Mouse (Mus musculus) forebrain, embryonic 14.5 days (tissue): ENCODE data around the gene Ptbp1. TPM values are rescaled to one million over a fixed set of nuclear protein-coding genes. Genes with fewer than 3 reads are reported as not detected.

Source experiments
- ATAC-seq: fragments of 200-750 bp; cut with Nextera tagmentation; 2 replicates; pipeline ENCODE4 v1.8.0; 2017; ENCODE audit warnings: mild to moderate bottlenecking, moderate library complexity
- DNase-seq: peaks from one replicate; pipeline ENCODE4 v3.0.0-alpha.2; 2015; ENCODE audit warnings: low spot score
- H3K27ac ChIP-seq: fragments of 300-500 bp; sonication (generic); 2 replicates; pipeline ENCODE4 v1.5.1; 2014; ENCODE audit warnings: low read depth, mild to moderate bottlenecking, control low read depth, low read length, moderate library complexity
- H3K27me3 ChIP-seq: fragments of 300-500 bp; sonication (generic); replicated peaks from 2 replicates; pipeline ENCODE4 v1.6.1; 2014; ENCODE audit warnings: low read length, control low read depth, mixed read lengths; ENCODE audit not compliant: control insufficient read depth, insufficient read depth
- H3K36me3 ChIP-seq: fragments of 300-500 bp; sonication (generic); 2 replicates; pipeline ENCODE4 v1.6.1; 2014; ENCODE audit warnings: low read length, control low read depth; ENCODE audit not compliant: control insufficient read depth, insufficient read depth
- H3K4me1 ChIP-seq: fragments of 300-500 bp; sonication (generic); 2 replicates; pipeline ENCODE4 v1.6.1; 2014; ENCODE audit warnings: antibody characterized with exemption, low read length, control low read depth; ENCODE audit not compliant: control insufficient read depth, insufficient read depth
- H3K4me2 ChIP-seq: fragments of 300-500 bp; sonication (generic); 2 replicates; pipeline ENCODE4 v1.6.1; 2014; ENCODE audit warnings: mild to moderate bottlenecking, control low read depth, low read length
- H3K4me3 ChIP-seq: fragments of 300-500 bp; sonication (generic); 2 replicates; pipeline ENCODE4 v1.5.1; 2014; ENCODE audit warnings: low read depth, low read length, control low read depth
- H3K9ac ChIP-seq: fragments of 300-500 bp; sonication (generic); 2 replicates; pipeline ENCODE4 v1.6.1; 2014; ENCODE audit warnings: mild to moderate bottlenecking, low read length, control low read depth, moderate library complexity
- H3K9me3 ChIP-seq: fragments of 300-500 bp; sonication (generic); replicated peaks from 2 replicates; pipeline ENCODE4 v1.6.1; 2016; ENCODE audit warnings: low read length, control low read depth, mixed read lengths; ENCODE audit not compliant: control insufficient read depth
- WGBS: fragments of 180-500 bp; shearing (Covaris S2); extraction: QIAGEN DNeasy Blood & Tissue Kit; methylation state at CpG from one replicate; pipeline ENCODE4 v1.1.7; 2014; 5-methylcytosine and 5-hydroxymethylcytosine counted together
- polyA plus RNA-seq: library from polyadenylated mRNA; unstranded; fragments of >200 nt; fragmentation: Nextera tagmentation; extraction: Ambion mirVana; gene quantifications from 2 replicates; pipeline ENCODE4 v1.2.1, GENCODE M21; 2014

The Ptbp1 gene
- polyA plus RNA-seq, 1 experiment from 2014 or later, result 98.2 TPM

DNA sequence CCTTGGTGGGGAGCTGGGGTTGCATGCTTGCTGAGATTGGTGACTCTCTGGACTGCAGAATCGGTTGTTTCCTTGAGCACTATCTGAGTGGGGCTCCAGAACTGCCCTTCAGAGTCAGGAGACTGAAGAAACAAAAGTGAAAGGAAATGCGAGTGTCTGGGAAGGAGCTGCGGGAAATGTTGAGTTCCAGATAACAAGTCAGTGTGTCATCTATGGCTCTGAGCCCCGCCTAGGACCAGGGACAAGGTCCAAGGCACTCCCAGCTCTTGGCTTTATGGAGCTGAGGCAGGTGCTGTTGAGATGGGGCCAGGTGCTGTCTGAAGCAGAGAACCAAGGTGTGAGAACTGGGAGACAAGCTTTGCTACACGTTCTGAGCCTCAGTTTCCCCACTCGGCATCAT is 29.8 kb upstream of the Ptbp1 start:
- Histone ChIP-seq H3K4me1 (no peaks in the 10 kb centered on the region), H3K4me2 (no peak overlapping the region), H3K4me3 (no peak overlapping the region), H3K27me3 (no peaks in the 10 kb centered on the region), H3K9me3 (no peaks in the 10 kb centered on the region), H3K9ac (no peak overlapping the region), H3K27ac (no peak overlapping the region), H3K36me3 (peaks cover 18% of the 10 kb centered on the region)
- ATAC-seq (no peak), DNase-seq (no peak)
- WGBS, result 72% methylated on average over 6 of the region's 6 CpGs

DNA sequence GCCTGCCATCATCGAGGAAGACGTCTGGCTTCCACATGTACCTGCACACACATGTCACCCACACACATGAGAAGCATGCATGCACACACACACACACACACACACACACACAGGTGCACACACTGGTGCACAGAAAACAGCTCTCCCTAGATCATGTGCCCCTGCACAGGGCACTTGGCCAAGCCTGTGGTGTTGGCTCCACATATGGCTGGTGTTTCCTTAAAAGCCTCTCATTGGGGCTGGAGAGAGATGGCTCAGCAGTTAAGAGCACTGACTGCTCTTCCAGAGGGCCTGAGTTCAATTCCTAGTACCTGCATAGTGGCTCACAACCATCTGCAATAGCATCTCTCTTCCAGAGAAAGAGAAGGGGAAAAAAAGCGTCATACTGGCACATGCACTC is 22.6 kb upstream of the Ptbp1 start:
- no peak for ATAC-seq
- Histone ChIP-seq H3K9me3 (no peaks in the 10 kb centered on the region), H3K9ac (no peak overlapping the region), H3K4me1 (no peaks in the 10 kb centered on the region), H3K27me3 (no peaks in the 10 kb centered on the region), H3K4me2 (no peak overlapping the region), H3K36me3 (no peaks in the 10 kb centered on the region), H3K4me3 (no peak overlapping the region), H3K27ac (no peak overlapping the region)
- 92% methylated on average over 3 of the region's 3 CpGs for WGBS
- no peak for DNase-seq

DNA sequence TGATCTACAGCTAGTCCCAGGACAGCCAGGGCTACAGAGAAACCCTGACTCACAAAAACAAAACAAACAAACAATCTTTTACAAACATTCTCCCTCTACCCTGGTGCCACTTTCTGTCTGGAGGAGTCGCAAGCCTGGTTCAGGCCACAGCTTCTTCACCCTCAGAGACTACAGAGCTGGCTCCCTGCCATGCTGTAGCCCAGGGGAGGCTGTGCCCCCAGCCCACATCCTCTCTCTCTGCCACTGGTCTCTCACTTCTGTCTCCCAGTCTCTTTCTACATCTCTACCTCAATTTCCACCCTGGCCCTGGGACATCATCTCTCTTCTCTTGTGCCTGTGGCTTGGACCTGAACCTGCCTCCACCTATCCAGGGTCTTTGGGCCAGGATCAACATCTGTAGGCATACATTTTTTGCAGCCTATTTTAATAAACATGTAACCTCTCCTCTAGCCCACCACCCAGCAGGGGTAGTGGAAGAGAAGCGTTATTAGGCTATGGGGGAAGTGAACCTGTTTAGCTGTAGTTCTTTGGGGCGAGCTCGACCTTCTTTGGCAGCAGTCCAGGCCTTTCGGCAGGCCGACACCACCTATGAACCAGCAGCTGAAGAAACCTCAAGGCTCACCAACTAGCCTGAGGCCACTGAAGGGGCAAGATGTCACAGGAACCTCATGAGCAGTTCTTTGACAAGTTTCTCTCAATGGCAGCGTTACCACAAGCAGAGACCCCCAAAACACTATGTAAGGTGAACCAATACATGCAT is 22.0 kb upstream of the Ptbp1 start:
- ATAC-seq (no peak), DNase-seq (no peak)
- H3K9ac ChIP-seq, result no peak overlapping the region
- no peaks in the 10 kb centered on the region for H3K4me1 ChIP-seq
- H3K27ac ChIP-seq, result no peak overlapping the region
- no peaks in the 10 kb centered on the region for H3K36me3 ChIP-seq
- 58% methylated on average over 7 of the region's 7 CpGs for WGBS
- H3K27me3 ChIP-seq, result no peaks in the 10 kb centered on the region
- no peak overlapping the region for H3K4me2 ChIP-seq
- H3K9me3 ChIP-seq, result no peaks in the 10 kb centered on the region
- no peak overlapping the region for H3K4me3 ChIP-seq

DNA sequence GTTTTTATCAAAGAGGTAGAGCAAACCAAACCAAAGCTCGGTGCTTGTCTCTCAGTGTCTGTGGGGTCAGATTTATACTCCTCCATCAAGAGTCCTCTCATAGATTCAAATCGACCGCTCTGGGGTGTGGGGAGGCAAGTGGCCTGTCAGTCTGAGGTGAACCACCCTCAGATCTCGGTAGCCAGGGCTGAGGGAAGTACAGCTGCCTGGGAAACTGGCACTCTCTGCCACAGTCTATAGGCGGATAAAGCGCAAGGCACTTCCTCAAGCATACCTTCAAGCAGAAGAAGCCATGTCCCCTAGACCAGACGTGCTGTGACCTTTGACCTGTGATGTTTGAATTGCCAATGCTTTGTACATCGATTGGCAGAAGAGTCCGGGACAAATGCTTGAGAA is 21.4 kb upstream of the Ptbp1 start:
- no peaks in the 10 kb centered on the region for H3K27me3 ChIP-seq
- H3K4me1 ChIP-seq, result no peaks in the 10 kb centered on the region
- H3K4me2 ChIP-seq, result no peak overlapping the region
- H3K9ac ChIP-seq, result no peak overlapping the region
- no peaks in the 10 kb centered on the region for H3K36me3 ChIP-seq
- H3K4me3 ChIP-seq, result no peak overlapping the region
- H3K9me3 ChIP-seq, result no peaks in the 10 kb centered on the region
- ATAC-seq (no peak), DNase-seq (no peak)
- H3K27ac ChIP-seq, result no peak overlapping the region
- WGBS, result 81% methylated on average over 9 of the region's 9 CpGs

DNA sequence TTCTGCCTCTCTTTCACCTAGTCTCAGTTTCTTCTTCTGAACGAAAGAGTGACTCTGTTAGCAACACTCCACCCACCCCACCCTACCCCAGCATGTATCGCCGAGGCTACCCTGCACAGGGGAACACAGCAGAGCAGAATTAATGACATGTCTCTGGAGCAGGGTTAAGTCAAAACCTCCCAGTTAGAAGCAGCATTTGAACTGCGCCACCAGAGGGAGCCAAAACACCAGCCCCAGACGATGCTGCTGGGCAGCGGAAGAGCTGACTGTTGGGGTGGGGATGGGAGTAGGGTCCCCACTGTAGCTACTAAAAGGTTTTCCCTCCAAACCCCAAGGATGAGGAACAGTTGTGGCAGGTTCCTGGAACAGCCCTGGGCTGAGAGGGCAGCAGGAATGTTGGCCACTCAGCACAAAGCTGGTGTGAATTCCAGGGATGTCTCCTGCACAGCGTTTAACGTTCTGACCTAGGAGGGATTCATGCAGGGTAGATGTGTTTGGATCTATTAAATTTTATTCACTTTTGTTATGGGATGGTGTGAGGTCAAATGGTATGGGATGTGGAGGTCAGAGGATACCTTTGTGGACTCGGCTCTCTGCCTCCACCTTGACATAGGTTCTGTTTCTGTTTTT is 19.3 kb upstream of the Ptbp1 start:
- ATAC-seq (peak; percentile 81), DNase-seq (peak; percentile 86)
- no peak overlapping the region for H3K9ac ChIP-seq
- no peak overlapping the region for H3K4me2 ChIP-seq
- no peak overlapping the region for H3K27ac ChIP-seq
- H3K36me3 ChIP-seq, result no peaks in the 10 kb centered on the region
- no peaks in the 10 kb centered on the region for H3K4me1 ChIP-seq
- no peaks in the 10 kb centered on the region for H3K9me3 ChIP-seq
- no peak overlapping the region for H3K4me3 ChIP-seq
- no peaks in the 10 kb centered on the region for H3K27me3 ChIP-seq
- 29% methylated on average over 9 of the region's 9 CpGs for WGBS

DNA sequence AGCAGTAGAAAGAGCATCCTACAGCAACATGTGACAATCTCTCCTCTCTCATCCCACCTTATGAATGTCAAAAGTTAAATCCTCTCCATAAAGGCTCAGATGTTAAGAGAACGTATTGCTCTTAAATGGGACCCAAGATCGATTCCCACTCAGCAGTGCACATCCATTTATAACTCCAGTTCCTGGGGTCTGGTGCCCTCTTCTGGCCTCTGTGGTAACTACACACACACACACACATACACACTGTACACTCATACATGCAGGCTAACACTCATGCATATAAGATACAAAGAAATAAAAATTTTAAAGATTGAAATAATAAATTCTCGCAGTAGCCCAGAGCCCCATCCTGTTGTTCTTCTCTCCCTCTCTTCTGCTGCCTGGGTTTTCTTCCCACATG is 17.3 kb upstream of the Ptbp1 start:
- WGBS, result 97% methylated on average over 3 of the region's 3 CpGs
- H3K27me3 ChIP-seq, result no peaks in the 10 kb centered on the region
- no peaks in the 10 kb centered on the region; the same call in 1 of the 2 replicates for H3K4me1 ChIP-seq
- no peak overlapping the region for H3K4me2 ChIP-seq
- H3K36me3 ChIP-seq, result no peaks in the 10 kb centered on the region
- no peaks in the 10 kb centered on the region for H3K9me3 ChIP-seq
- no peak overlapping the region for H3K4me3 ChIP-seq
- ATAC-seq (no peak), DNase-seq (no peak)
- H3K9ac ChIP-seq, result no peak overlapping the region
- no peak overlapping the region for H3K27ac ChIP-seq

DNA sequence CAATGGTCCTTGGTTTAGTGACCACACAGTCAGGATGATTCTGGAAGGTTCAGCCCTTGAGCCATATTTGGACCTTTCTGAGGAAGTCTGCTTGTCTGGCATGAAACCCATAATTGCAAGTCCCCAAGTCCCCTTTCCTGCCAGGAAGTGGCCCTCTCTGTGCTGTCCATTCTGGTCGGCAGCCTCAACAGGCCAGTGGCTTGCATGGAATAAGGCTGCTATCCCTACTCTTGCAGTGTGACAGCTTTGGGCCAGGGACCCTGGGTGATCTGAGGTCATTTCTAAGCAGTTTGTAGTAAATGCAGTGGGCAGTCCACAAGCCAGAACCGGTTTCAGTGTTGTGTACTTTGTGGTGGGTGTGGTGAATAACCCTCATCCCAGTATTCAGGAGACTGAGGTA is 16.1 kb upstream of the Ptbp1 start:
- H3K4me3 ChIP-seq, result no peak overlapping the region
- no peak overlapping the region for H3K4me2 ChIP-seq
- H3K9me3 ChIP-seq, result no peaks in the 10 kb centered on the region
- H3K4me1 ChIP-seq, result no peaks in the 10 kb centered on the region; the same call in 1 of the 2 replicates
- no peak for ATAC-seq
- DNase-seq, result no peak
- no peaks in the 10 kb centered on the region for H3K27me3 ChIP-seq
- H3K36me3 ChIP-seq, result no peaks in the 10 kb centered on the region
- 82% methylated on average over 2 of the region's 2 CpGs for WGBS
- H3K27ac ChIP-seq, result no peak overlapping the region
- no peak overlapping the region for H3K9ac ChIP-seq

DNA sequence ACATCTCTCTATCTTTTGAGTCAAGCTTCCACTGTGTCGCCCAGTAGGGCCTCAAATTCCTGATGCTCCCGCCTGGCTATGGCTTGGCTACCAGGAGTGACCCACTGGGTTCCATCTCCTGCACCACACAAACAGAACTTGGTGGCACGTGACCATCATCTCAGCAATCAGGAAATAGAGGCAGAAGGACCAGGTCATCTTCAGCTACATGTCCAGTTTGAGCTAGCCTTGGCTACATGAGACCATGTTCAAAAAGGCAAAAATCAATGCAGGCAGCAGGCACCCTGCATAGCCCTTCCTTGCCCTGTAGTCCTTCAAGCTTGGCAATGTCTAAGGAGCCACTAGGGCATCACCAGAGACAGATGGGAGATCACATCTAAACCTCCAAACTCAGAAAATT is 14.1 kb upstream of the Ptbp1 start:
- no peaks in the 10 kb centered on the region; the same call in 1 of the 2 replicates for H3K4me1 ChIP-seq
- H3K4me3 ChIP-seq, result no peak overlapping the region
- no peak overlapping the region for H3K9ac ChIP-seq

More for the DNA sequence above, 14.1 kb upstream of the Ptbp1 start:
- ATAC-seq (no peak), DNase-seq (no peak)
- Histone ChIP-seq H3K4me2 (no peak overlapping the region), H3K9me3 (no peaks in the 10 kb centered on the region), H3K27me3 (no peaks in the 10 kb centered on the region), H3K36me3 (no peaks in the 10 kb centered on the region), H3K27ac (peak overlapping the region; percentile 22; the same call in 1 of the 2 replicates)
- 86% methylated on average over 3 of the region's 3 CpGs for WGBS
